Mouse (Mus musculus) C2C12 (cell line): ENCODE results near the gene Gm47791.

ENCODE experiments used
- CEBPB ChIP-seq: IDR thresholded peaks from one replicate; pipeline ENCODE4 v1.6.1; 2011; ENCODE audit warnings: low read depth, mild to moderate bottlenecking, control low read depth, moderate library complexity
- CTCF ChIP-seq: IDR thresholded peaks from one replicate; pipeline ENCODE4 v1.5.1; 2011; ENCODE audit not compliant: control insufficient read depth, insufficient read depth, insufficient read length
- MAX ChIP-seq: IDR thresholded peaks from one replicate; pipeline ENCODE4 v1.6.1; 2011; ENCODE audit warnings: mild to moderate bottlenecking, control low read depth
- MYOD1 ChIP-seq: IDR thresholded peaks from one replicate; pipeline ENCODE4 v1.6.1; 2011; ENCODE audit warnings: low read depth; ENCODE audit not compliant: control insufficient read depth, insufficient read length
- MYOG ChIP-seq: IDR thresholded peaks from one replicate; pipeline ENCODE4 v1.6.1; 2011; ENCODE audit not compliant: control insufficient read depth, insufficient read length; ENCODE audit errors: extremely low read depth
- USF1 ChIP-seq: IDR thresholded peaks from one replicate; pipeline ENCODE4 v1.6.1; 2011; ENCODE audit warnings: low read depth, mild to moderate bottlenecking, control low read depth, moderate library complexity

DNA sequence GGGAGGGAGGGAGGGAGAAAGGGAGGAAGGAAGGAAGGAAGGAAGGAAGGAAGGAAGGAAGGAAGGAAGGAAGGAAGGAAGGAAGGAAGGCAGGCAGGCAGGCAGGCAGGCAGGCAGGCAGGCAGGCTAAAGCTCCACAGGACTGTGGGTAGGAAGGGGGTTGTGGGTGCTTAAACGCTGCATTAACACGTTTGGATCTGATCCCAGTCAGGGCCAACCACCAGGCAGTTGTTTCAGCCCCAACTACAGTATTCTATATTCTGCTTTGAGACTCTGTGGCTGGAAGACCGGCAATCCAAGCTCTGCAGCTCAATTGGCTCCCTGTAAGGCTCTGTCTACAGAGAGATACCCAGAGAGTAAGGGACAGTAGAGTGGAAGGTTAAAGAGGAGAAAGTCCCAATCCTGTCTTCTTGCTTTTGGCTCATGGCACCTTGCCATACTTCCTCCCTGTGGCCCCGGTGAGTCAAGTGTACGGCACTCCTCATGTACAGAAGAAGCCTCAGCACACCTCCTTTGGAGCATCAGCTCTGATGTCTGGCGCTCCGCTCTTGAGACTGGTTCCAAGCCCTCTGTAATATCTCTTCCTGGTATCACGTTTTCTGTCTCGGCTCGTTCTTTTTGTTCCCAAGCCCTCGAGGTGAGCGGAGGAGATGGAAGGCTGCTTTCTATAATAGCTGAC lies 30.2 kb upstream of the Gm47791 start:
- TF ChIP-seq CTCF (no peak), MYOG (no peak), MAX (no peak), MYOD1 (no peak), CEBPB (no peak), USF1 (no peak)
